Mouse (Mus musculus): ENCODE data around the gene Ccdc189. TPM values are rescaled to one million over a fixed set of nuclear protein-coding genes. Genes with fewer than 3 reads are reported as not detected.

The Ccdc189 gene
- total and polyA plus RNA-seq, 3 experiments = 4.2 to 6.9 TPM; not detected in 1

DNA sequence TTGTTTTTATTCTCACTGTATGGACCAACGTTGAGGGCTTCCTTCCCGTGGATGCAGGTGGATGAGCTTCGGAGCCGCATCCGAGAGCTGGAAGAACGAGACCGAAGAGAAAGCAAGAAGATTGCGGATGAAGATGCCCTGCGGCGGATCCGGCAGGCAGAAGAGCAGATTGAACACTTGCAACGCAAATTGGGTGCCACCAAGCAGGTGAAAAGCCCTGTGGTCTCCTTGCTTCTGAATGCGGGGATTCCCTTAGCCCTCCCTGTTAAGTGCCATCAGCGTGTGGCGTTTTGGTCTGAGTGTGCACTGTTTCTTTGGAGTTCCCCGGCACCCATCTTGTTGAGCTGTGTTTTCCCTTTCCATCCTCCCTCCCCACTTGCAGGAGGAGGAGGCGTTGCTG, 8.4 kb upstream of the Ccdc189 start:
- H3K4me1 ChIP-seq (ENCODE audit: control insufficient read depth in 1 of 2, insufficient read depth in 2 of 2, low read length in 2 of 2) = no peaks in the 10 kb centered on the region
- no peak overlapping the region for H3K9ac ChIP-seq (ENCODE audit: control insufficient read depth, low read depth, low read length, poor library complexity, severe bottlenecking)
- TF ChIP-seq CTCF (IDR thresholded peaks at IDR 0.05 in 2 of 3, conservative IDR thresholded peaks at IDR 0.05 in 1 of 3; ENCODE audit: control insufficient read depth in 1 of 3, insufficient read depth in 1 of 3, low read depth in 2 of 3, low read length in 3 of 3, poor library complexity in 1 of 3, severe bottlenecking in 1 of 3) (no peak), E2F4 (IDR thresholded peaks at IDR 0.05; ENCODE audit: borderline replicate concordance, low read depth, low read length) (no peak), ZNF384 (IDR thresholded peaks at IDR 0.05; ENCODE audit: low read depth, low read length) (no peak), RCOR1 (IDR thresholded peaks at IDR 0.05; ENCODE audit: low read depth, low read length) (no peak), MEF2A (IDR thresholded peaks at IDR 0.05; ENCODE audit: extremely low read depth, insufficient replicate concordance, low read depth, low read length, poor library complexity, severe bottlenecking) (no peak), MXI1 (IDR thresholded peaks at IDR 0.05; ENCODE audit: low read depth, low read length) (no peak), MAZ (IDR thresholded peaks at IDR 0.05; ENCODE audit: low read depth, low read length) (no peak), MAFK (IDR thresholded peaks at IDR 0.05; ENCODE audit: borderline replicate concordance, low read depth, low read length) (no peak), GATA1 (IDR thresholded peaks at IDR 0.05; ENCODE audit: low read depth, low read length) (no peak), TBP (IDR thresholded peaks at IDR 0.05; ENCODE audit: low read depth, low read length) (no peak), USF1 (IDR thresholded peaks at IDR 0.05; ENCODE audit: low read depth, low read length) (no peak)
- H3K4me3 ChIP-seq (ENCODE audit: control insufficient read depth in 1 of 2, insufficient read depth in 1 of 2, low read depth in 2 of 2, low read length in 2 of 2) = no peak overlapping the region
- H3K79me2 ChIP-seq (ENCODE audit: control insufficient read depth, insufficient read depth, low read length, poor library complexity) = no peaks in the 10 kb centered on the region
- peaks cover 0 to 26% of the 10 kb centered on the region in 2 experiments; a peak in 2 of 4 replicates for H3K36me3 ChIP-seq (ENCODE audit: control insufficient read depth in 1 of 2, insufficient read depth in 2 of 2, low read length in 2 of 2)
- no peaks in the 10 kb centered on the region for H3K27me3 ChIP-seq (ENCODE audit: control insufficient read depth in 1 of 2, insufficient read depth in 2 of 2, low read length in 2 of 2)
- no peak for DNase-seq (ENCODE audit: low read depth, low spot score)
- H3K9me3 ChIP-seq (replicated peaks; ENCODE audit: insufficient read depth, low read length) = no peaks in the 10 kb centered on the region
- no peak overlapping the region for H3K27ac ChIP-seq (ENCODE audit: control insufficient read depth, low read depth, low read length)

- Histone ChIP-seq H3K36me3 (ENCODE audit: control insufficient read depth in 1 of 2, insufficient read depth in 2 of 2, low read length in 2 of 2) (peaks cover 6 to 17% of the 10 kb centered on the region in 2 experiments), H3K27me3 (ENCODE audit: control insufficient read depth in 1 of 2, insufficient read depth in 2 of 2, low read length in 2 of 2) (no peaks in the 10 kb centered on the region)
Observed at GRCm38 (mm10) chr7:127592575-127592974, 4.2 kb upstream of the Ccdc189 start.

GRCm38 (mm10) chr7:127591108-127591507, 2.7 kb upstream of the Ccdc189 start:
- H3K4me3 ChIP-seq (ENCODE audit: control insufficient read depth in 1 of 2, insufficient read depth in 1 of 2, low read depth in 2 of 2, low read length in 2 of 2) = no peak overlapping the region
- H3K9me3 ChIP-seq (replicated peaks; ENCODE audit: insufficient read depth, low read length) = no peaks in the 10 kb centered on the region
- TF ChIP-seq RCOR1 (IDR thresholded peaks at IDR 0.05; ENCODE audit: low read depth, low read length) (no peak), RAD21 (IDR thresholded peaks at IDR 0.05; ENCODE audit: low read depth, low read length) (no peak), CHD1 (IDR thresholded peaks at IDR 0.05; ENCODE audit: low read depth, low read length) (no peak), ZNF384 (IDR thresholded peaks at IDR 0.05; ENCODE audit: low read depth, low read length) (no peak), MAX (IDR thresholded peaks at IDR 0.05; ENCODE audit: low read length) (no peak), POLR2AphosphoS5 (IDR thresholded peaks at IDR 0.05; ENCODE audit: borderline replicate concordance, low read depth, low read length) (no peak), ELF1 (IDR thresholded peaks at IDR 0.05; ENCODE audit: low read depth, low read length) (no peak), POLR2AphosphoS2 (IDR thresholded peaks at IDR 0.05; ENCODE audit: low read length) (no peak), BHLHE40 (IDR thresholded peaks at IDR 0.05; ENCODE audit: borderline replicate concordance, low read depth, low read length) (no peak)
- peaks cover 15 to 18% of the 10 kb centered on the region in 2 experiments for H3K36me3 ChIP-seq (ENCODE audit: control insufficient read depth in 1 of 2, insufficient read depth in 2 of 2, low read length in 2 of 2)
- no peak for DNase-seq (ENCODE audit: low read depth, low spot score)
- H3K27ac ChIP-seq (ENCODE audit: control insufficient read depth, low read depth, low read length) = no peak overlapping the region
- no peaks in the 10 kb centered on the region for H3K27me3 ChIP-seq (ENCODE audit: control insufficient read depth in 1 of 2, insufficient read depth in 2 of 2, low read length in 2 of 2)
- H3K79me2 ChIP-seq (ENCODE audit: control insufficient read depth, insufficient read depth, low read length, poor library complexity) = peaks cover 12% of the 10 kb centered on the region
- H3K4me1 ChIP-seq (ENCODE audit: control insufficient read depth in 1 of 2, insufficient read depth in 2 of 2, low read length in 2 of 2) = peaks cover 4 to 21% of the 10 kb centered on the region in 2 experiments; a peak in 3 of 4 replicates
- no peak overlapping the region for H3K9ac ChIP-seq (ENCODE audit: control insufficient read depth, low read depth, low read length, poor library complexity, severe bottlenecking)

More at GRCm38 (mm10) chr7:127592575-127592974, 4.2 kb upstream of the Ccdc189 start:
- no peak overlapping the region for H3K9ac ChIP-seq (ENCODE audit: control insufficient read depth, low read depth, low read length, poor library complexity, severe bottlenecking)
- no peak overlapping the region for H3K4me3 ChIP-seq (ENCODE audit: control insufficient read depth in 1 of 2, insufficient read depth in 1 of 2, low read depth in 2 of 2, low read length in 2 of 2)
- no peaks in the 10 kb centered on the region for H3K9me3 ChIP-seq (replicated peaks; ENCODE audit: insufficient read depth, low read length)
- H3K27ac ChIP-seq (ENCODE audit: control insufficient read depth, low read depth, low read length) = no peak overlapping the region
- TF ChIP-seq HCFC1 (IDR thresholded peaks at IDR 0.05; ENCODE audit: low read depth, low read length) (no peak), TCF12 (IDR thresholded peaks at IDR 0.05; ENCODE audit: low read depth, low read length) (no peak)
- peaks cover 12% of the 10 kb centered on the region for H3K79me2 ChIP-seq (ENCODE audit: control insufficient read depth, insufficient read depth, low read length, poor library complexity)
- no peak for DNase-seq (ENCODE audit: low read depth, low spot score)
- H3K4me1 ChIP-seq (ENCODE audit: control insufficient read depth in 1 of 2, insufficient read depth in 2 of 2, low read length in 2 of 2) = peaks cover 0 to 7% of the 10 kb centered on the region in 2 experiments; a peak in 2 of 4 replicates
